Mouse (Mus musculus) MEL (cell line): ENCODE data around the gene Ifi27l2a. TPM values are rescaled to one million over a fixed set of nuclear protein-coding genes. Genes with fewer than 3 reads are reported as not detected.

Experiments
- DNase-seq: peaks from one replicate; pipeline ENCODE4 v3.0.0; 2011; ENCODE audit warnings: low read depth, low spot score
- H3K27ac ChIP-seq: 2 replicates; pipeline ENCODE4 v1.5.1; 2012; ENCODE audit warnings: low read depth, mild to moderate bottlenecking, control low read depth, low read length, moderate library complexity; ENCODE audit not compliant: control insufficient read depth
- H3K27me3 ChIP-seq, 2 experiments: fragments of 150-350 bp in 1 of 2; sonication (generic) in 1 of 2; 2 replicates each; pipeline ENCODE4 v1.6.1; 2012; ENCODE audit warnings: low read length in 2 of 2, mild to moderate bottlenecking in 2 of 2, improper control_type of control experiment in 1 of 2, moderate library complexity in 1 of 2; ENCODE audit not compliant: insufficient read depth in 2 of 2, control insufficient read depth in 1 of 2
- H3K36me3 ChIP-seq, 2 experiments: 2 replicates each; pipeline ENCODE4 v1.6.1; 2012 to 2014; ENCODE audit warnings: low read length in 2 of 2, improper control_type of control experiment in 1 of 2, inconsistent platforms in 1 of 2, mild to moderate bottlenecking in 1 of 2; ENCODE audit not compliant: insufficient read depth in 2 of 2, control insufficient read depth in 1 of 2
- H3K4me1 ChIP-seq, 2 experiments: fragments of 150-350 bp in 1 of 2; sonication (generic) in 1 of 2; 2 replicates each; pipeline ENCODE4 v1.6.1; 2012; ENCODE audit warnings: low read length in 2 of 2, improper control_type of control experiment in 1 of 2, mild to moderate bottlenecking in 1 of 2; ENCODE audit not compliant: insufficient read depth in 2 of 2, control insufficient read depth in 1 of 2
- H3K4me3 ChIP-seq, 2 experiments: fragments of 150-350 bp in 1 of 2; sonication (generic) in 1 of 2; 2 replicates each; pipeline ENCODE4 v1.5.1; 2012; ENCODE audit warnings: low read depth in 2 of 2, low read length in 2 of 2, mild to moderate bottlenecking in 2 of 2, moderate library complexity in 2 of 2, control low read depth in 1 of 2, improper control_type of control experiment in 1 of 2; ENCODE audit not compliant: control insufficient read depth in 1 of 2, insufficient read depth in 1 of 2
- H3K79me2 ChIP-seq: 2 replicates; pipeline ENCODE4 v1.6.1; 2012; ENCODE audit warnings: mild to moderate bottlenecking, low read length, moderate library complexity; ENCODE audit not compliant: control insufficient read depth, poor library complexity, insufficient read depth
- H3K9ac ChIP-seq: 2 replicates; pipeline ENCODE4 v1.6.1; 2012; ENCODE audit warnings: low read depth, mild to moderate bottlenecking, control low read depth, low read length, moderate library complexity; ENCODE audit not compliant: control insufficient read depth, poor library complexity, severe bottlenecking
- H3K9me3 ChIP-seq: fragments of 150-350 bp; sonication (generic); replicated peaks from 2 replicates; pipeline ENCODE4 v1.6.1; 2012; ENCODE audit warnings: mild to moderate bottlenecking, low read length, improper control_type of control experiment, moderate library complexity; ENCODE audit not compliant: insufficient read depth
- BHLHE40 ChIP-seq: IDR thresholded peaks from 2 replicates; pipeline ENCODE4 v1.6.1; 2012; ENCODE audit warnings: low read depth, mild to moderate bottlenecking, inconsistent platforms, low read length, improper control_type of control experiment, borderline replicate concordance
- CHD1 ChIP-seq: IDR thresholded peaks from 2 replicates; pipeline ENCODE4 v1.6.1; 2012; ENCODE audit warnings: low read depth, mild to moderate bottlenecking, inconsistent platforms, low read length, improper control_type of control experiment
- CHD2 ChIP-seq: IDR thresholded peaks from 2 replicates; pipeline ENCODE4 v1.6.1; 2011; ENCODE audit warnings: low read length, improper control_type of control experiment
- CTCF ChIP-seq, 3 experiments: IDR thresholded peaks in 2 of 3; conservative IDR thresholded peaks in 1 of 3; 2 replicates each; pipeline ENCODE4 v1.5.1; 2011 to 2012; ENCODE audit warnings: low read length in 3 of 3, low read depth in 2 of 3, mild to moderate bottlenecking in 2 of 3, improper control_type of control experiment in 1 of 3, inconsistent platforms in 1 of 3, mixed read lengths in 1 of 3, moderate library complexity in 1 of 3; ENCODE audit not compliant: control insufficient read depth in 1 of 3, insufficient read depth in 1 of 3, poor library complexity in 1 of 3, severe bottlenecking in 1 of 3
- E2F4 ChIP-seq: IDR thresholded peaks from 2 replicates; pipeline ENCODE4 v1.6.1; 2011; ENCODE audit warnings: low read depth, low read length, improper control_type of control experiment, borderline replicate concordance
- EP300 ChIP-seq, 2 experiments: IDR thresholded peaks; 2 replicates each; pipeline ENCODE4 v1.6.1; 2011; ENCODE audit warnings: improper control_type of control experiment in 2 of 2, low read length in 2 of 2, low read depth in 1 of 2, mild to moderate bottlenecking in 1 of 2
- ETS1 ChIP-seq: IDR thresholded peaks from 2 replicates; pipeline ENCODE4 v1.6.1; 2012; ENCODE audit warnings: low read depth, mild to moderate bottlenecking, inconsistent platforms, low read length, improper control_type of control experiment, moderate library complexity
- GABPA ChIP-seq: IDR thresholded peaks from 2 replicates; pipeline ENCODE4 v1.6.1; 2012; ENCODE audit warnings: low read depth, mild to moderate bottlenecking, inconsistent platforms, low read length, improper control_type of control experiment, moderate library complexity
- HCFC1 ChIP-seq: IDR thresholded peaks from 2 replicates; pipeline ENCODE4 v1.6.1; 2012; ENCODE audit warnings: low read depth, mild to moderate bottlenecking, inconsistent platforms, low read length, improper control_type of control experiment, moderate library complexity
- JUND ChIP-seq: IDR thresholded peaks from 2 replicates; pipeline ENCODE4 v1.6.1; 2011; ENCODE audit warnings: low read depth, mild to moderate bottlenecking, improper control_type of control experiment, low read length
- KAT2A ChIP-seq: conservative IDR thresholded peaks from 2 replicates; pipeline ENCODE4 v1.6.1; 2012; ENCODE audit warnings: low read depth, low read length, improper control_type of control experiment, inconsistent platforms
- MAFK ChIP-seq: IDR thresholded peaks from 2 replicates; pipeline ENCODE4 v1.6.1; 2011; ENCODE audit warnings: low read depth, mild to moderate bottlenecking, low read length, improper control_type of control experiment, borderline replicate concordance
- MAX ChIP-seq: IDR thresholded peaks from 2 replicates; pipeline ENCODE4 v1.6.1; 2011; ENCODE audit warnings: low read length, improper control_type of control experiment
- MAZ ChIP-seq: IDR thresholded peaks from 2 replicates; pipeline ENCODE4 v1.6.1; 2012; ENCODE audit warnings: low read depth, mild to moderate bottlenecking, inconsistent platforms, low read length, improper control_type of control experiment
- MXI1 ChIP-seq: IDR thresholded peaks from 2 replicates; pipeline ENCODE4 v1.6.1; 2011; ENCODE audit warnings: mild to moderate bottlenecking, low read depth, low read length, improper control_type of control experiment
- MYB ChIP-seq: IDR thresholded peaks from 2 replicates; pipeline ENCODE4 v1.6.1; 2011; ENCODE audit warnings: mild to moderate bottlenecking, low read depth, low read length, improper control_type of control experiment
- MYC ChIP-seq: IDR thresholded peaks from 2 replicates; pipeline ENCODE4 v1.6.1; 2011; ENCODE audit warnings: low read depth, mild to moderate bottlenecking, low read length, improper control_type of control experiment, moderate library complexity
- NRF1 ChIP-seq: IDR thresholded peaks from 2 replicates; pipeline ENCODE4 v1.6.1; 2014; ENCODE audit warnings: low read depth, mild to moderate bottlenecking, inconsistent platforms, low read length, improper control_type of control experiment, moderate library complexity; ENCODE audit not compliant: poor library complexity, insufficient read depth, severe bottlenecking
- POLR2A ChIP-seq, 2 experiments: IDR thresholded peaks; 2 replicates each; pipeline ENCODE4 v1.6.1; 2011 to 2012; ENCODE audit warnings: low read length in 2 of 2, mild to moderate bottlenecking in 2 of 2, control low read depth in 1 of 2, improper control_type of control experiment in 1 of 2, low read depth in 1 of 2, moderate library complexity in 1 of 2; ENCODE audit not compliant: control insufficient read depth in 1 of 2, insufficient read depth in 1 of 2, poor library complexity in 1 of 2
- POLR2AphosphoS2 ChIP-seq: IDR thresholded peaks from 2 replicates; pipeline ENCODE4 v1.6.1; 2011; ENCODE audit warnings: low read length, improper control_type of control experiment
- POLR2AphosphoS5 ChIP-seq: IDR thresholded peaks from 2 replicates; pipeline ENCODE4 v1.6.1; 2012; ENCODE audit warnings: low read depth, borderline replicate concordance, mild to moderate bottlenecking, inconsistent platforms, low read length, moderate library complexity, mixed read lengths
- RAD21 ChIP-seq: IDR thresholded peaks from 2 replicates; pipeline ENCODE4 v1.6.1; 2011; ENCODE audit warnings: mild to moderate bottlenecking, low read depth, low read length, improper control_type of control experiment
- SIN3A ChIP-seq: IDR thresholded peaks from 2 replicates; pipeline ENCODE4 v1.6.1; 2012; ENCODE audit warnings: low read length, improper control_type of control experiment, inconsistent platforms
- TAL1 ChIP-seq: IDR thresholded peaks from 2 replicates; pipeline ENCODE4 v1.6.1; 2012; ENCODE audit warnings: mild to moderate bottlenecking, inconsistent platforms, low read length, moderate library complexity, mixed read lengths
- TBP ChIP-seq: IDR thresholded peaks from 2 replicates; pipeline ENCODE4 v1.8.0; 2011; ENCODE audit warnings: low read depth, low read length, improper control_type of control experiment
- TCF12 ChIP-seq: IDR thresholded peaks from 2 replicates; pipeline ENCODE4 v1.6.1; 2014; ENCODE audit warnings: low read depth, mild to moderate bottlenecking, inconsistent platforms, low read length, improper control_type of control experiment, moderate library complexity
- UBTF ChIP-seq: IDR thresholded peaks from 2 replicates; pipeline ENCODE4 v1.6.1; 2012; ENCODE audit warnings: low read depth, mild to moderate bottlenecking, inconsistent platforms, low read length, improper control_type of control experiment, moderate library complexity, borderline replicate concordance; ENCODE audit not compliant: insufficient read depth
- ZKSCAN1 ChIP-seq: IDR thresholded peaks from 2 replicates; pipeline ENCODE4 v1.6.1; 2012; ENCODE audit warnings: low read depth, mild to moderate bottlenecking, inconsistent platforms, low read length, improper control_type of control experiment, moderate library complexity
- ZMIZ1 ChIP-seq: IDR thresholded peaks from 2 replicates; pipeline ENCODE4 v1.6.1; 2012; ENCODE audit warnings: low read depth, mild to moderate bottlenecking, inconsistent platforms, low read length, improper control_type of control experiment, moderate library complexity
- ZNF384 ChIP-seq: IDR thresholded peaks from 2 replicates; pipeline ENCODE4 v1.6.1; 2012; ENCODE audit warnings: low read depth, mild to moderate bottlenecking, inconsistent platforms, low read length, improper control_type of control experiment
- polyA plus RNA-seq, 2 experiments: library from polyadenylated mRNA; stranded (reverse) in 1 of 2; unstranded in 1 of 2; fragments of >175 nt in 1 of 2; fragments of >200 nt in 1 of 2; gene quantifications; 2 replicates each; pipeline versions ENCODE4 v1.2.1 to v1.2.4; 2012; ENCODE audit warnings: low replicate concordance in 2 of 2, low read depth in 1 of 2; ENCODE audit not compliant: insufficient read length in 2 of 2, insufficient read depth in 1 of 2, missing spikeins in 1 of 2
- total RNA-seq: library from RNA; depleted of rRNA; stranded (reverse); fragments of 300-350 nt; gene quantifications from 2 replicates; pipeline ENCODE4 v1.2.3, GENCODE M21; 2012

The Ifi27l2a gene
- total and polyA plus RNA-seq, 3 experiments: 3.2 to 3.5 TPM; not detected in 1

- Histone ChIP-seq H3K9me3 (no peaks in the 10 kb centered on the region), H3K27me3 (no peaks in the 10 kb centered on the region), H3K9ac (no peak overlapping the region), H3K4me1 (peaks cover 15 to 30% of the 10 kb centered on the region in 2 experiments), H3K4me3 (no peak overlapping the region), H3K27ac (no peak overlapping the region), H3K36me3 (peaks cover 0 to 23% of the 10 kb centered on the region in 2 experiments; a peak in 3 of 4 replicates), H3K79me2 (no peaks in the 10 kb centered on the region)
- TF ChIP-seq BHLHE40: no peak
- no peak for TF ChIP-seq E2F4
- TF ChIP-seq CHD1: no peak
- TF ChIP-seq MAFK: no peak
- no peak for TF ChIP-seq ZKSCAN1
- TF ChIP-seq TCF12: no peak
- TF ChIP-seq TBP: no peak
- TF ChIP-seq CTCF (IDR thresholded peaks at IDR 0.05 in 2 of 3, conservative IDR thresholded peaks at IDR 0.05 in 1 of 3; ENCODE audit: control insufficient read depth in 1 of 3, insufficient read depth in 1 of 3, low read depth in 2 of 3, low read length in 3 of 3, poor library complexity in 1 of 3, severe bottlenecking in 1 of 3): no peak
- TF ChIP-seq MAX: no peak
- no peak for TF ChIP-seq MYC
- no peak for TF ChIP-seq RAD21
- no peak for TF ChIP-seq ETS1
- TF ChIP-seq KAT2A: no peak
- no peak for TF ChIP-seq ZMIZ1
- no peak for DNase-seq
Observed at GRCm38 (mm10) chr12:103395486-103396275, 47.8 kb downstream of the Ifi27l2a start.

GRCm38 (mm10) chr12:103393528-103393927, 50.0 kb downstream of the Ifi27l2a start:
- peaks cover 0 to 32% of the 10 kb centered on the region in 2 experiments; a peak in 2 of 4 replicates for H3K36me3 ChIP-seq
- peak; percentile 93 for DNase-seq
- no peaks in the 10 kb centered on the region for H3K27me3 ChIP-seq
- peak overlapping the region; percentile 36 for H3K9ac ChIP-seq
- H3K4me3 ChIP-seq: no peak overlapping the region
- H3K9me3 ChIP-seq: no peaks in the 10 kb centered on the region
- H3K27ac ChIP-seq: peak overlapping the region; percentile 89
- peaks cover 8% of the 10 kb centered on the region for H3K79me2 ChIP-seq
- peaks cover 15 to 42% of the 10 kb centered on the region in 2 experiments for H3K4me1 ChIP-seq
- TF ChIP-seq HCFC1 (peak; percentile 62; the same call in 1 of the 2 replicates), GABPA (no peak), MXI1 (peak; percentile 52; the same call in 1 of the 2 replicates), EP300 (IDR thresholded peaks at IDR 0.05; ENCODE audit: low read depth in 1 of 2, low read length in 2 of 2) (peak; percentile 97 to 99), TCF12 (peak; percentile 100), TAL1 (peak; percentile 99), ETS1 (peak; percentile 97), JUND (peak; percentile 71), POLR2AphosphoS5 (no peak), MYB (0 out of 2 replicates have a peak, but pooled peaks have one; percentile 48), POLR2A (IDR thresholded peaks at IDR 0.05; ENCODE audit: control insufficient read depth in 1 of 2, insufficient read depth in 1 of 2, low read depth in 1 of 2, low read length in 2 of 2, poor library complexity in 1 of 2) (0 out of 4 replicates have a peak, but pooled peaks of 1 of the 2 experiments have one; percentile 32), MAZ (peak; percentile 84; the same call in 1 of the 2 replicates), POLR2AphosphoS2 (peak; percentile 71; the same call in 1 of the 2 replicates), NRF1 (no peak), ZNF384 (peak; percentile 39; the same call in 1 of the 2 replicates), CHD2 (peak; percentile 38; the same call in 1 of the 2 replicates), MYC (peak; percentile 41; the same call in 1 of the 2 replicates), UBTF (no peak), MAFK (peak; percentile 54; the same call in 1 of the 2 replicates), SIN3A (peak; percentile 92)
